Mouse (Mus musculus) c-Kit-positive CD71-negative TER-119-negative erythroid progenitor cells, embryonic 14.5 days (primary cell): ENCODE measurements around the gene Hist1h2bh.
"Not testable (repeated sequence)": the region's sequence is repeated elsewhere in the genome, so short reads cannot be mapped to it uniquely, and the experiment has no call there.

ENCODE experiments used
- DNase-seq: peaks from one replicate; pipeline ENCODE4 v3.0.0-alpha.2; 2013; ENCODE audit warnings: low read depth

Hist1h2bh gene

DNA sequence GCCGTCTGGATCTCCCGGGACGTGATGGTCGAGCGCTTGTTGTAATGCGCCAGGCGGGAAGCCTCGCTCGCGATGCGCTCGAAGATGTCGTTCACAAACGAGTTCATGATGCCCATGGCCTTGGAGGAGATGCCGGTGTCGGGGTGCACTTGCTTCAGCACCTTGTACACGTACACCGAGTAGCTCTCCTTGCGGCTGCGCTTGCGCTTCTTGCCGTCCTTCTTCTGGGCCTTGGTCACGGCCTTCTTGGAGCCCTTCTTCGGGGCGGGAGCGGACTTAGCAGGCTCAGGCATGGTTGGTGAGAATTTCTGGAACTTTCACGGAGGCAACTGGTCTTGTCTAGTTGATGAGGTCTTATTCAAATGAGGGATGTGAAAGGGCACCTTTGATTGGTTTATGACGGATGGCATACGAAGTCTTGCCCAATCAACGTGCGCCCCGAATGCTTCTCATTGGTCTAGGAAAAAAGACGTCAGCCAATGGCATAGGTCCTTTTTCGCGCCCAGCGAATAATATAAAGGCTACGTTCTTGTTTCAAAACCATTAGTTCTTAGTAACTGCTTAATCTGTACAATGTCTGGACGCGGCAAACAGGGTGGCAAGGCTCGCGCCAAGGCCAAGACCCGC is 30.8 kb upstream of the Hist1h2bh start, which contains the start of the genes Hist1h2bf and Hist1h2ad:
Gene Hist1h2bf, minus strand, starts transcription at position 299 of the 627 bp plus-strand sequence.
Gene Hist1h2ad, plus strand, starts transcription at position 484 of the 627 bp plus-strand sequence.
- DNase-seq, result peak; percentile 95

DNA sequence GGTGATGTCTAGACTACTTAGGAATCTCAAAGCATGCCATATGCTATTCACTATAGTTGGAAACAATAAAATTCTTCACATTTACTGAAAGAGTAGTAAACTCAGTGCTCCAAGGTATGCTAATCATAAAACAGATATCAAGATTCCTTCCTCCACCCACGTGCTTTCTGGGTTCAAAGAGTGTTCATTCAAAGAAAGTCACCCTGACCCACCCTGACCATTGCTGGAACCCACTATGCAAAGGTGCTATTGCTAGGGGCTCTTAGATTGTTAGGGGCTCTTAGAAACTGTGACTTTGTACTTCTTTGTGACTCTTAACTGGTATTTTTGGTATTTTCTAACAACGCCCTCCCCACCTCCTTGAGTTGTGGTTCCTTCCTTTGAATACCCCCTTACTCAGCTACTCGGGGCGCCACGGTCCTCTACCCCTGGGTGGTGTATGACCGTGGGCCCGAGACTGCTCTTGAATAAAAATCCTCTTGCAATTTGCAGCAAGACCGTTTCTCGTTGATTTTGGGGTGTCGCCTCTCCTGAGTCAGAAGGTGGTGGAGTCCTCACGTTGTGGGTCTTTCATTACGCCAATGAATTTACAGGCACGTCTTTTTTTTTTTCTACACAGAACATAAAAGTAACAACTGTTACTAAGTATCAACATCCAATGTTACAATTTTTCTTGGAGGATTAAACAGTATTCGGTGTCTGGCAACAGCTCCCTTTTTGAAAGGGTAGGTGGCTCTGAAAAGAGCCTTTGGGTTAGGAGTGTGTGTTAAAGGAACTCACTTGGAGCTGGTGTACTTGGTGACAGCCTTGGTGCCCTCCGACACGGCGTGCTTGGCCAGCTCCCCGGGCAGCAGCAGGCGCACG is 30.1 kb upstream of the Hist1h2bh start:
- DNase-seq, result not testable (repeated sequence)

DNA sequence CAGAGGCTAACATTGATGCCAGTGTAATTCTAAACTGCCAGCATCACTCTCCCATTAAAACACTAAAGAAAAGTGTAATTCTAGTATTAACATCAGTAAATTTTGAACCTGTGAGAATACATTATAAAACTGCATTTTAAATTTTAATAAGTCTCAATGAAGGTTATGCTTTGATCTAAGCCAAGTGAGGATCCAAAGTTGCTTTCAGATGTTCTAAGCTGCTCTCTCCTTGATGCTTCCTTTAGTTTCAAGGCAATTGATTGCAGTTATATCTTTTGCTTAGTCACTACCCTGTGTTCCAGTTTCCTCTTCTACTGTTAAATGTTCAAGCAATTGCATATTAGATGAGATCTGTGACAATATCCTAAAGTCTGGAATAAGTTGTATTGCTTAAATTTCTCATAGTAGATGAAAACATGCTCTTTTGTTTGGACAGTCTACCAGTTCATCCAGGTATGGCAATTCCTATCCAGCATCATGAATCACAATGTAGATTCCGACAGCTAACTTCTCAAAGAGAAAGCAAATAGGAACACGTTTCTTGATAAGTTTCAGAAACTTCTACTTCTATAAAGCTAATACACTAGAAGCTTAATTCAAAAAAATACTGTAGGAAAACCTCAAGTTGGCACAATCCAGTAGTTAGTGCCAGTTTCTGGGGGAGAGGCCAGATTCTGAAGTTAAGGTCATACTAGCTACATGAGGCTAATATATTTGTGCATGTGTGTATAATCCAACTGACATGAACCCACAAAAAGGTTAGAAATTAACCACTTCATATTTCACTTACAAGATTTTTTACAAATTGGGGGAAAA is 29.2 kb upstream of the Hist1h2bh start:
- DNase-seq, result no peak

DNA sequence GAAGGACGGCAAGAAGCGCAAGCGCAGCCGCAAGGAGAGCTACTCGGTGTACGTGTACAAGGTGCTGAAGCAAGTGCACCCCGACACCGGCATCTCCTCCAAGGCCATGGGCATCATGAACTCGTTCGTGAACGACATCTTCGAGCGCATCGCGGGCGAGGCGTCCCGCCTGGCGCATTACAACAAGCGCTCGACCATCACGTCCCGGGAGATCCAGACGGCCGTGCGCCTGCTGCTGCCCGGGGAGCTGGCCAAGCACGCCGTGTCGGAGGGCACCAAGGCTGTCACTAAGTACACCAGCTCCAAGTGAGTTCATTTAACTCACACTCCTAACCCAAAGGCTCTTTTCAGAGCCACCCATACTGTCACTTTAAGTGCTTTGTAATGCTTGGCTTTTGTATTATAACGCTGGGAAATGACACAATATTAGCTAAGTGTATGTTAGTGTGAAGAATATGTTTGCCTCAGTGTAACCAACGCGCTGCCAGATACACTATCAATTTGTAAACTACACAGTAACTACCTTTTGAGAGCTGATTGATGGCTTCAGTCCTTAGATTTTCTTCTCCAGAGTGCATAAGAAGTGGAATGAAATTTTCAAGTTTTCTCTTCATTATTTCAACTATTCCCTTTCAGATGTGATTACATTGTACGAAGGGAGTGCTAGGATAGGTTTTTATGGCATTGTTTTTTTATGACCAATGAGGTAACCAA is 28.5 kb upstream of the Hist1h2bh start:
- not testable (repeated sequence) for DNase-seq

DNA sequence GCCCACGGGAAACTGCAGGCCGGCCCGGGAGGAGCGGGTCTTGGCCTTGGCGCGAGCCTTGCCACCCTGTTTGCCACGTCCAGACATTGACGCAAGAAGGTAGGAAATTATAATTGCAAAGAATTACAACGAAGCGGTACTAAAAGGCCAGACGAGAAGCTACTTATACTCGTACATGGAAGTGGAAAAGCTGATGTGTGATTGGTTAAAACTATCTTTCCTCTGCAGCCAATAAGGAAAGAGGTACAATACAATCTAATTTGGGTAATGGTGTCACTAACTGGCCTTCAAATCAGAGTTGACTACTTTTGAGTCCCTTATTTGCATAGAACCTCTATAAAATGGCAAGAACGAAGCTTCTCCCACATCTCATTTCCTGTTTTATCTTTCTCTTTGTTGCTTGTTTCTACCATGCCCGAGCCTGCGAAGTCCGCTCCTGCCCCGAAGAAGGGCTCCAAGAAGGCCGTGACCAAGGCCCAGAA is 27.9 kb upstream of the Hist1h2bh start, which contains the start of the genes Hist1h2ae and Hist1h2bg:
Gene Hist1h2ae, minus strand, starts transcription at position 199 of the 482 bp plus-strand sequence.
Gene Hist1h2bg, plus strand, starts transcription at position 375 of the 482 bp plus-strand sequence.
- DNase-seq, result peak; percentile 86

DNA sequence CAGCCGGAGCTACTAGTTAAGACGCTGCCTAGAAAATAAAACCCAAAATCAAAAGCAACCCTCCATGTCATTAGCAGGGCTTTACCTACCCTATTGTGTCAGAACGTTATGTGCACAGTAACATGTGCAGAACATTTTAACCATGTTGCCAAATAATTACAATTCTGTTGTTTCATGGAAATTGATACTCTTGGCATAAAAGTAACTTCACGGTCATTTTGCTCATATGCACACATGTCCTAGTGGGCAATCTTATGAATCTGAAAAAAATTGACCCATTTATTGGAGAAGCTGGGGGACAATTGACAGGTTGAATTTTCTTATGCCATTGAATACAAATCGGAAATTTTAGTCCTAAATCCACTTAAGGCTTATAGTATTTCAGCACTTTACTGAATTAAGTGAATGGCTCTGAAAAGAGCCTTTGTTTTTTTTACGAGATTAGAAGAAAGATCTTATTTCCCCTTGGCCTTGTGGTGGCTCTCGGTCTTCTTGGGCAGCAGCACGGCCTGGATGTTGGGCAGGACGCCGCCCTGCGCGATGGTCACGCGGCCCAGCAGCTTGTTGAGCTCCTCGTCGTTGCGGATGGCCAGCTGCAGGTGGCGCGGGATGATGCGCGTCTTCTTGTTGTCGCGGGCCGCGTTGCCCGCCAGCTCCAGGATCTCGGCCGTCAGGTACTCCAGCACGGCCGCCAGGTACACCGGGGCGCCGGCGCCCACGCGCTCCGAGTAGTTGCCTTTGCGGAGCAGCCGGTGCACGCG is 27.2 kb upstream of the Hist1h2bh start:
- DNase-seq, result not testable (repeated sequence)

DNA sequence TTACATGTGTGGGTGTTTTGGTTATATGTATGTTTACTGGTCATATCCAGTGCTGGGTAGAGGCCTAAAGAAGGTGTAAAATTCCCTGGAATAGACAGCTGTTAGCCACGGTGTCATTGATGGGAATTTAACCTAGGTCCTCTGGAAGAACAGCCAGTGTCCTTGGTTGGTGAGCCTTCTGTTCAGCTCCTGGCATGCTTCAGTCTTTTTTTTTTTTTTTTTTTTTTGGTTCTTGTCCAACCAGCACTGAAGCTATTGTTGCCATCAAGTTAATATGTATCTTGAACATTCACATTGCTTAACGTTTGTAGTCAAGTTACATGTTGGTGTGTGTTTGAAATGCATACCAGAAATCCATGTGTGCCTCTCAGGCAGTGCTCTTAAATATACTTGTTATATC is 21.3 kb upstream of the Hist1h2bh start:
- no peak for DNase-seq

DNA sequence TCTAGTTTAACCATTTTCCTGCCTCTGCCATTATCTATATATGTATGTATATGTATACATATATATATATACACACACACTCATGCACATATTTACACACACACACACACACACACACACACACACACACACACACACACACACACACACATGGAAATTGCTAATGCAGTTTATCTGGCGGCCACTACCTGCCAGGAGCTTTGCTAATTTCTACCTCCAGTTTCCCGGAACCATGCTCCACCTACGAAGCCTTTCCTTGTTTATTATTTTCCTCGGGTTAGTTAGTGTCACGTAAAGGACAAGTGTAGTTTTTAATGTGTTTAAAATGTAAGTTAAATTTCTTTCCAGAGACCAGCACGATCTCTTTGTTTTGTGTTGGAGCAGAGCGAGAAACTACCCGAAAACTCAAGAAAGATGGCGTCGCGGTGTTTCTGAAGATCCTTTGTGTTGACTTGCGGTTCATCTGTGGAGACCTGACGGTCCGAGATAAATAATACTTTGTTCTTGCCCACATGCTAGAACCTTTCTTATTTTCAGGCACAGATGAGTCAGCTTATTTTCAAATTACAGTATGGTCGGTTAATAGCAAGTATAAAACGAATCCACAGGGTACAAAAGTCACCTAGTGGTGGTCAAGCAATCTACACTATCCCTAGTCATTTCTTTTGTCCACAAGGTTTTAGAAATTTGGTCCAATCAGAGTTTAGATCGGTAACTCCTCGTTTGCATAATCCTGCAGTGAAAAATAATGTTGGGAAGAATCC is 19.7 kb upstream of the Hist1h2bh start:
- DNase-seq, result no peak

DNA sequence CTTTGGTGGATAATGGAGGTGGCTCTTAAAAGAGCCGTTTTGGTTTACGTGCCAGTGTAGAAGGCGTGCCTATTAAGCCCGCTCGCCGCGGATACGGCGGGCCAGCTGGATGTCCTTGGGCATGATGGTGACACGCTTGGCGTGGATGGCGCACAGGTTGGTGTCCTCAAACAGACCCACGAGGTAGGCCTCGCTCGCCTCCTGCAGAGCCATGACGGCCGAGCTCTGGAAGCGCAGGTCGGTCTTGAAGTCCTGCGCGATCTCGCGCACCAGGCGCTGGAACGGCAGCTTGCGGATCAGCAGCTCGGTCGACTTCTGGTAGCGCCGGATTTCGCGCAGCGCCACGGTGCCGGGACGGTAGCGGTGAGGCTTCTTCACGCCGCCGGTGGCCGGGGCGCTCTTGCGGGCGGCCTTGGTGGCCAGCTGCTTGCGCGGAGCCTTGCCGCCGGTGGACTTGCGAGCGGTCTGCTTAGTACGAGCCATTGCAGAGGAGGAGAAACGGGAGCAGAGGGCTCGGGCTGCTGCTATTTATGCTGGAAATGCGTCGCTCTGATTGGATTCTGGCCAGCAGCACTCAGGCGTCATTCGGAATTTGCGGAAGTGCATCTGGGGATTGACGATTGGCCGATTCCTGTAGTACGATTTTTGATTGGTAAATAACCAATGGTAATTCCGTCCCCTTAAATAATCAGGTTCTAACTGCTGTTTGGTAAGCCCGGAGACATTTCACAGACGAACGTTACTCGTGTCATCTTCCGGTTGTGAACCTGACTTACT is 18.9 kb upstream of the Hist1h2bh start, which contains the start of gene Hist1h3e:
Gene Hist1h3e, minus strand, starts transcription at position 487 of the 777 bp plus-strand sequence.
- peak; percentile 96 for DNase-seq

DNA sequence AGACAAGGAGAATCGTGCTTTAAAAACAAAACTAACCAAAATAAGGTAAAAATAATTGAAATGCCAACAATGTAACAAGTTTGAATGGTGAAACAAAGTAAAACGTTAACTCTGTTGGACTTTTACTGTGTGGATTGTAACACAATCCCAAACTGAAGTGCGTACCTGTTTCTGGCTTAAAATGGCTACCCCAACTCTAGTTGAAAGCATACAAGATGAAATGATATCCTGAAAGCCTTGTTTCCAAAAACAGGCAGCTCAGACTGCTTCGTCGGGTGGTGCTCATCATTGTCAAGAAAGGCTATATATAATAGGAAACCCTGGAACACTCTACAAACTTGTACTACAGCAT is 18.3 kb upstream of the Hist1h2bh start:
- not testable (repeated sequence) for DNase-seq

DNA sequence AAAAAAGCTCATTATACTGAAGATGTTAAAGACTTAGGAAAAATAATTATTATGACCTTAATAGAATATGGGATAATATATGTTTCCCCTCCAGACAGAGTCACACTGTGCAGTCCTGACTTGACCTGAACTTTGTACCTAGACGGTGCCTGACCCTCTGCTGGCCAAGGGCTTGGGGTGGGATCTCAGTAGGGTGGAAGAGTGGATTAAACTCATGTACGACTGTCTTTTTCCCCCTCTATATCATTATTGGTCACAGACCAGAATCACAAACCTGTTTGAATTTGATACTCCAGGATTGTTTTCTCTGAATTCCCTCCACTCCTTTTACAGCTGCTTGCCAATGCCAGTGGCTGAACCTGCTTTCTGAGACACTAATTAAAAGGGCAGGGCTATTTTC is 17.5 kb upstream of the Hist1h2bh start:
- DNase-seq, result not testable (repeated sequence)

DNA sequence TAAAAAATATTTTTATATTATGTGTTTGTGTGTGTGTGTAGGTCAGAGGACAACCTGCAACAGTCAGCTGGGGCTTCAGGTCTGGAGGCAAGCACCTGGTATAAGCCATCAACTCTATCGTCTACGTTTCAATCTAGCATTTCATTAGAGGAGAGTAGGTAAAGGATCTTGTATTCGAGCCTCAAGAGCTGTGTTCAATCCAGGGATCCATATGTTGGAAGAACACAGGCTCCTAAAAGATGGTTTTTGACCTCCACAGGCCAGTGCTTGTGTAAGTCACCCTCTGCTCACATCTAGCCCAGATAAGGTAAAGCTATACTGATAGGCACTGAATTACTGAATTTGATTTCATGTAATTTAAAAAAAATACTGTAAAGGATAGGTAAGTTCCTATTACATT is 13.7 kb upstream of the Hist1h2bh start:
- DNase-seq, result no peak

DNA sequence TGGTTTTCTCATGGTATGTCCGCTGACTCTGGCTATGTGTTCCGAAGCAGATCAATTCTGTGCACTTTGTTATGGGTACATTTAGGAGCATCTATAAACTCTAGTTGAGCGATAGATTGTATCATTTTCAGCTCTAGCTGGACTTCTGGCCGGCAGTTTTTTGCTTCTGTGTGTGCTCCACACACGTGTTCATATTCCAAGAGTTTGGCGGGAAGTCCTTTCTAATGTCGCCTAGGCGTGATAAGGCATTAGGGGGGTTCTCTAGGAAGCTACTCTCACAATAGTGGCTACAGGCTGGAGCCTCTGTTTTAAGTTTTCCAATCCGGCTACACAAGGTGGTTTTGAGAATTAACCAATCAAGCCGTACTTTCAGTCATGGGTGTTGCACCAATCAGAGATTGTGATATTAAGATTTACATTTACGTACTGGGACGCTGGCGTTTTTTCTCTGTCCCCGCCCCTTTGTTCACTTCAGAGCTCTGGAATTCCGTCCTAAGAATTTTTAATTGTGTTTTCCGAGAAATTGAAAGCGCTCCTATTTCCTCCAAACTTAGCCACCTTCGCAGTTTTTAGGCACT is 12.7 kb upstream of the Hist1h2bh start:
- DNase-seq, result no peak

DNA sequence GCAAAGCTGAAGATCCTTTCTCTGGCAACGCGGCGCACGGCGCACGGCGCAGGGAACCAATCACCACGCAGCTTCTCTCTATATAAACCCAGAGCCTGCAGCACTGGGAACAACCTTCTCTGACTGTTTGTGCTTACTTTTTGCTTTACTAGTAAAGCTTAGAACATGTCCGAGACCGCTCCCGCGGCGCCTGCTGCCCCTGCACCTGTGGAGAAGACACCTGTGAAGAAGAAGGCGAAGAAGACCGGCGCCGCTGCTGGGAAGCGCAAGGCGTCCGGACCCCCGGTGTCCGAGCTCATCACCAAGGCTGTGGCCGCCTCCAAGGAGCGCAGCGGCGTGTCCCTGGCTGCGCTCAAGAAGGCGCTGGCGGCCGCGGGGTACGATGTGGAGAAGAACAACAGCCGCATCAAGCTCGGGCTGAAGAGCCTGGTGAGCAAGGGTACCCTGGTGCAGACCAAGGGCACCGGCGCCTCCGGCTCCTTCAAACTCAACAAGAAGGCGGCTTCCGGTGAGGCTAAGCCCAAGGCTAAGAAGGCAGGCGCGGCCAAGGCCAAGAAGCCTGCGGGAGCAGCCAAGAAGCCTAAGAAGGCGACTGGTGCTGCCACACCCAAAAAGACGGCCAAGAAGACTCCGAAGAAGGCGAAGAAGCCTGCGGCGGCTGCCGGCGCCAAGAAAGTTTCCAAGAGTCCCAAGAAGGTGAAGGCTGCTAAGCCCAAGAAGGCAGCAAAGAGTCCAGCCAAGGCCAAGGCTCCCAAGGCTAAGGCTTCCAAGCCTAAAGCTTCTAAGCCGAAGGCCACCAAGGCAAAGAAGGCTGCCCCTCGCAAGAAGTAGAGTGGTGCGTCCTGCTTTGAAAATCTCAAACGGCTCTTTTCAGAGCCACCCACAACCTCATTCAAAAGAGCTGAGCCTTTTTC is 12.0 kb upstream of the Hist1h2bh start:
- DNase-seq, result no peak

DNA sequence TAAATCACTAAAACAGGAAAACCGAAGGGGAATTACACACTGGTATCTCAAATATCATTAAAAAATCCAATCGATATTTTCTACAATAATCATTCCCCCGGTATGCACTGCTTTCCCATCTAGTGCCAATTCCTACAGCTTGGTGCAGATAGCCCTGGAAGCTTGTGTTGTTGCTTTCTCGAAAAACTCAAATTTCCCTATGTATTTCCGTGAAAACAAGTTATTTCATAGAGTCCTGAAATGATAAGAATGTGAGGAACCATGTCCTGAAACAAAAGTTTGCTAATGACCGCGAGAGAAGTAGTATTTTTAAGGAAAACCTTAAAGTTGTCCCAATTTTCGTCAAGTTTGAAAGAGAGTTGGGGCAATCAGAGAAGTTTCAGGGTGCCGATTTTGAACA is 11.2 kb upstream of the Hist1h2bh start:
- DNase-seq, result no peak

DNA sequence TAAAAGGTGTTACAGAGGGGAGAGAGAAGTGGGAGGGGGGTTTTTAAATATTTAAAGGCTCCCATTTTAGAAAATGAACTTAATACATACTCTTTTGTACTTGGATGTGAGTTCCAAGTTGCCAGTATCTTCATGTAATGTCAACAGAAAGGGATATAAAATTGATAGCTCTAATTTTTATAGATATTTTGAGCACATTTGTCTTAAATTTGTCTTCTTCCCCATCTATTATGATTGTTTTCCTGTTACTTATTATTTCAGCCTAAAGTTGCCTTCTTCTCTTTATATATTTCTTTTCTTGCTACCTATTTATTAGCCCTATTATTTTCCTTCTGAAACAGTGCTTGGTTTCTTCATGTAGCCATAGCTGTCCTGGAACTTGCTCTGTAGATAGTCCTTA is 9.8 kb upstream of the Hist1h2bh start, which contains the start of gene Hist1h1d:
Gene Hist1h1d, plus strand, starts transcription at position 301 of the 400 bp plus-strand sequence.
- DNase-seq, result no peak
